Mouse (Mus musculus) bone marrow, adult 2 months (tissue): ENCODE data around the gene Prkaca.

Experiments
- CTCF ChIP-seq: fragments of 200-500 bp; IDR thresholded peaks from 2 replicates; pipeline ENCODE4 v1.5.1; 2011; ENCODE audit warnings: low read length, control low read depth; ENCODE audit not compliant: control insufficient read depth, insufficient read depth
- POLR2A ChIP-seq: fragments of 200-500 bp; IDR thresholded peaks from 2 replicates; pipeline ENCODE4 v1.6.1; 2011; ENCODE audit warnings: low read depth, mild to moderate bottlenecking, control low read depth, low read length, borderline replicate concordance; ENCODE audit not compliant: control insufficient read depth

GRCm38 (mm10) chr8:83990170-83990569 lies 17.4 kb downstream of the Prkaca start:
- TF ChIP-seq POLR2A = no peak
- TF ChIP-seq CTCF = no peak
